Mouse (Mus musculus): ENCODE measurements at regions not wholly inside any gene's neighbourhood (a gene's known extent, or its start where the extent isn't known, plus 50 kb on each side); places are given as distances from the start of the nearest gene placed in this dataset. TPM values are rescaled to one million over a fixed set of nuclear protein-coding genes. Genes with fewer than 3 reads are reported as not detected.

DNA sequence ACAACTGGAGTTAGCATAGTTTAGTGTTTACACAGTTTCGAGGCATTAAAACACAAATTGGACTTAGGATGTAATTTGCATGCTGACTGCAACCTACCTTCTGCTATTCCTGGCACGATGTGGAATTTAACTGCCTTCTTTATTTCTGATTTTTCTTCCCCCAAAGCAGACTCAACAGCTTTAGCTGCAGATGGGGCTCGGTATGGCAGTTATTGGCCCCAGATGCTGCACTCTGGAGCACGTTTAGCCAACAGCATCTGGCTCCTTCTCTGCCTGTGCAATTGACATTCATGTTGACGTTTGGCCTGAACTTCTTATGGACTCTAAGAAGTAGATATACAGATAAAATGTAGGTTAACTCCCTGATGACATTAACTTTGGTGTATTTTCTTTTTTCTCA, 625.8 kb upstream of the Gm597 start:
- Histone ChIP-seq H3K9me3 (no peaks in the 10 kb centered on the region), H3K9ac (no peak overlapping the region), H3K27me3 (no peaks in the 10 kb centered on the region), H3K4me3 (no peak overlapping the region), H3K27ac (no peak overlapping the region), H3K4me2 (no peak overlapping the region), H3K36me3 (no peaks in the 10 kb centered on the region), H3K4me1 (replicated peaks) (no peaks in the 10 kb centered on the region)
- ATAC-seq (ENCODE audit: low FRiP score), result no peak
- 69% methylated on average over 5 of the region's 5 CpGs for WGBS

DNA sequence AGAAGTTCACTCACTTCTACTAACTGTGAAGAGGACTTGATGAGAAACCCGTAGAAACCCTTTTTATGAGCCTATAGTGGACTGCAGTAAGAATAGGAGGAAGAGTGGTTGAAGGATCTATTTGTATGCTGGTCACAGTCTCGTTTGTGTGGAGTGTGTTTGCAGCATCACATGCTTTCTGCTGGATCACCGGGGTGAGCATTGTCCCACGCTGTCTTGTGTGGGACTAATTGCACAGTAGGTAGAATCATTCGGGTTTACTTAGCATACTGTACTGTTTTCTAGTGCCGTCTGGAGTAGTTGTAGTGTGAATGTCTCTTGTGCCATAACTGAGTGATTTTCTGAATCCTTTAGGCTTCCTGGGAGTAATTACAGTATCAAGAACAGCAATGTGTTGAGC, 624.1 kb upstream of the Gm597 start:
- Histone ChIP-seq H3K27me3 (no peaks in the 10 kb centered on the region), H3K36me3 (no peaks in the 10 kb centered on the region), H3K27ac (no peak overlapping the region), H3K9ac (no peak overlapping the region), H3K4me1 (replicated peaks) (no peaks in the 10 kb centered on the region), H3K4me3 (no peak overlapping the region), H3K4me2 (no peak overlapping the region), H3K9me3 (no peaks in the 10 kb centered on the region)
- WGBS, result 82% methylated on average over 6 of the region's 6 CpGs
- ATAC-seq (ENCODE audit: low FRiP score), result peak; percentile 36; the same call in 1 of the 2 replicates

DNA sequence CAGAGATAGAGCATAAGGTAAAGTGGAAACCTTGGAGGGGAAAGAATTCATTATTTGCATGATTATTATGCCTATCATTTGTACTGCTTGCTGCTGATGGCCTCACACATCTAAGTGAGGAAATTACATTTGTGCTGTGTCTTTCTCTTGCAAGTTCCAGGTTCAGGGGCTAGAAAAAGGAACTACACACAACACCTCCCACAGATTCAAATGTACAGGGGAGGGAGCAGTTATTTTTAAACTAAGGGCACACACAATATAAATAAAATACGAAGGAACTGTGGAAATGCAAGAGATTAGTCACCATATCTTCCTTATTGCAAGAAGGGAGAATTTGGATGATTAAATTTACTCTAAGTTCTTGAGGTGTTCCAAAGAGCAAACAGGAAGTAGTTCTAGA, 583.7 kb upstream of the Gm597 start:
- no peak overlapping the region for H3K27ac ChIP-seq
- H3K36me3 ChIP-seq, result no peaks in the 10 kb centered on the region
- no peak overlapping the region for H3K9ac ChIP-seq
- ATAC-seq (ENCODE audit: low FRiP score), result no peak
- no peaks in the 10 kb centered on the region for H3K27me3 ChIP-seq
- H3K9me3 ChIP-seq, result no peaks in the 10 kb centered on the region
- 78% methylated on average over 1 of the region's 1 CpGs for WGBS
- no peaks in the 10 kb centered on the region for H3K4me1 ChIP-seq (replicated peaks)
- no peak overlapping the region for H3K4me2 ChIP-seq
- H3K4me3 ChIP-seq, result no peak overlapping the region

DNA sequence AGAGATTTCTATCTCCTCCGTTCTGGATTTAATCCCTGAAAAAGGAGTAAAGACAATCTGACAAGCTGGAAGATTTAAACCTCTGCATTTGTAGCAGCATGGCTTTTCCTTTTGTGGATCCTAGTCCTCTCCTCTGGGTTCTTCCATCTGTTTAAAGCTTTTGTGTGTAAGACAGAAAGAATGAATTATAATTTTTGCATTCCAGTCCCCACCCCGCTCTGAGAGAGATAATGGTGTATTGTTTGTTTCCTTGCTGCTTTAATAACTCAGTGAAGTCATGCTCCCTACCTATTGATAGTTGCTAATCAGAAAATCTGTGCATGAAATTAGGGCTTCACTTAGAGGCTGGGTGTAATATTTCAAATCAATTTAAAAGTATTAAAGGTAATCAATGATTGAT, 561.5 kb upstream of the Gm597 start:
- Histone ChIP-seq H3K36me3 (no peaks in the 10 kb centered on the region), H3K27ac (no peak overlapping the region), H3K9ac (no peak overlapping the region), H3K9me3 (no peaks in the 10 kb centered on the region), H3K4me3 (no peak overlapping the region), H3K27me3 (no peaks in the 10 kb centered on the region), H3K4me1 (replicated peaks) (no peaks in the 10 kb centered on the region), H3K4me2 (no peak overlapping the region)
- WGBS, result 15% methylated on average over 2 of the region's 2 CpGs
- no peak for ATAC-seq (ENCODE audit: low FRiP score)

DNA sequence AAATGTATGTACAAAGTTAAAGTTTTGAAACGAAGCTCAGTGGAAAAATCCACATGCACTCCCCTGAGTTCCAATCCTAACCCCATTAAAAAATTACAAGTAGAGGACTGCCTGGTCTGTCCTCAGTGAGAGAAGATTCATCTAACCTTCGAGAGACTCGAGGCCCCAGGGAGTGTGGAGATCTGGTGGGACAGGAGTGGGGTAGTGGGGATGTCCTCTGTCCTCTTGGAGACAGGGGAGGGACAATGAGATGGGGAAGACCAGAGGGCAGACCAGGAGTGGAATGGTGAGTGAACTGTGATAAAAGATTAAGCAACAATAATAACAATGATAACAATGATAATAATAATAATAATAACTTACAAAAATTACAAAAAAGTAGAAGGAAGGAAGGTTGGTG, 560.9 kb upstream of the Gm597 start:
- ATAC-seq (ENCODE audit: low FRiP score), result no peak
- no peaks in the 10 kb centered on the region for H3K27me3 ChIP-seq
- no peaks in the 10 kb centered on the region for H3K36me3 ChIP-seq
- 72% methylated on average over 3 of the region's 3 CpGs for WGBS
- H3K9ac ChIP-seq, result no peak overlapping the region
- no peak overlapping the region for H3K27ac ChIP-seq
- H3K4me3 ChIP-seq, result no peak overlapping the region
- no peak overlapping the region for H3K4me2 ChIP-seq
- H3K9me3 ChIP-seq, result no peaks in the 10 kb centered on the region
- H3K4me1 ChIP-seq (replicated peaks), result no peaks in the 10 kb centered on the region

DNA sequence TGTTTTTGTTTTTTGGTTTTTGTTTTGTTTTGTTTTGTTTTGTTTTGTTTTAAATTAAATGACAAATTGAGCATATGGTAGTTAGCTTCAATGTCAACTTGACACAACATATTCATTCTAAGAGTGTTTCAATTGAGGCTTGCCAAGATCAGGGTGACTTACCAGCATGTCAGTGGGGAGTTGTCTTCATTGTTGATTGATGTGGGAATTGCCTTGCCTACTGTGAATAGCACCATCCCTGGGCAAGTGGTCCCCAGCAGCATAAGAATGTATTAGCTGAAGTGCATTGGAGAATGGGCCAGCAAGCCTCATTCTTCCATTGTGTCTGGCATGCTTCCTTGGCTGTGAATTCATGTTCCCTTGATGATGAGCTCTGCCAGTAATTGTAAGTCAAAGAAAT, 548.9 kb upstream of the Gm597 start:
- peak; percentile 71; the same call in 1 of the 2 replicates for ATAC-seq (ENCODE audit: low FRiP score)

More for the DNA sequence above, 548.9 kb upstream of the Gm597 start:
- H3K27me3 ChIP-seq, result no peaks in the 10 kb centered on the region
- H3K4me3 ChIP-seq, result no peak overlapping the region
- H3K27ac ChIP-seq, result no peak overlapping the region
- no peak overlapping the region for H3K9ac ChIP-seq
- H3K4me1 ChIP-seq (replicated peaks), result no peaks in the 10 kb centered on the region
- no peaks in the 10 kb centered on the region for H3K36me3 ChIP-seq
- H3K4me2 ChIP-seq, result no peak overlapping the region
- H3K9me3 ChIP-seq, result no peaks in the 10 kb centered on the region

Small RNA genes lying in the stretch of these regions (microRNA-seq; reads per million reads assigned to microRNA genes)
- not detected for gene Gm23785
